Mouse (Mus musculus) v-Abl transformed pro-B cells (cell line): Measurements from ENCODE around the gene Mcam.

Experiments
- in situ Hi-C, 2 experiments: fragments of 400-800 bp; cut with MboI; formaldehyde crosslinking; loops; one replicate each; pipeline ENCODE4 v1.15.1; 2025; ENCODE audit not compliant: unreplicated experiment in 2 of 2

Gene Mcam

DNA sequence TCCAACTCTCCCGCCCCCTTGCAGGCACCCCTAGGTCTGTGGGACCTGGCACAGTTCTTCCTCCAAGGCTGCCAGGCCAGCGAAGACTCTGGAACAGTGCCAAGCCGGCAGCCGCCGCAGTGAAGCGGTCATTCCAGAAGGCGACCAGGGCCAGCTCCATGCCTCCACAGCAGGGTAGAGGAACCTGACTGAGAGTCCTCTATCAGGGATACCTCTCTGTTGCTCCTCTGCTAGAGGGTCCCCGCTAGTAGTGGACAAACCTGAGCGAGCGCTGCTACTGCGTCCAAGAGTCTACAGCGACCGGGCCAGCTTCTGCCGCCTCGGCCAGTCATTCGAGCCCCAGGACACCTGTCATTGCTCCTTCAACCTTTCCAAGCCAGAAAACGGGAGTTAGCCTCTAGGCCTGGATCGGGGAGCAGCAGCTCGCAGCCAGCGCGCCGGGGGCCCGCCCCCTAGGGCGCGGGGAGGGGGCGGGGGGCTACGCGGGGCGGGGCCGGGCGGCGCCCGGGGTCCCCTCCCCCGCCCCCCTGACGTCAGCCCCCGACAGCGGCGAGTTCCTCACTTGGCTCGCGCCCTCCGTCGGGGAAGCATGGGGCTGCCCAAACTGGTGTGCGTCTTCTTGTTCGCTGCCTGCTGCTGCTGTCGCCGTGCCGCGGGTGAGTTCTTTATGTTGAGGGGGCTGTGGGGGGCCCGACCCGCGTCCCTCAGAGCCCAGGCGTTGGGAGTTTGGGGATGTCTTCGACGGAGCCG is at the start of gene Mcam:
Mcam (plus strand) TSS at position 369 of the 750 bp plus-strand sequence.
- in situ Hi-C loops, result no loop called here

DNA sequence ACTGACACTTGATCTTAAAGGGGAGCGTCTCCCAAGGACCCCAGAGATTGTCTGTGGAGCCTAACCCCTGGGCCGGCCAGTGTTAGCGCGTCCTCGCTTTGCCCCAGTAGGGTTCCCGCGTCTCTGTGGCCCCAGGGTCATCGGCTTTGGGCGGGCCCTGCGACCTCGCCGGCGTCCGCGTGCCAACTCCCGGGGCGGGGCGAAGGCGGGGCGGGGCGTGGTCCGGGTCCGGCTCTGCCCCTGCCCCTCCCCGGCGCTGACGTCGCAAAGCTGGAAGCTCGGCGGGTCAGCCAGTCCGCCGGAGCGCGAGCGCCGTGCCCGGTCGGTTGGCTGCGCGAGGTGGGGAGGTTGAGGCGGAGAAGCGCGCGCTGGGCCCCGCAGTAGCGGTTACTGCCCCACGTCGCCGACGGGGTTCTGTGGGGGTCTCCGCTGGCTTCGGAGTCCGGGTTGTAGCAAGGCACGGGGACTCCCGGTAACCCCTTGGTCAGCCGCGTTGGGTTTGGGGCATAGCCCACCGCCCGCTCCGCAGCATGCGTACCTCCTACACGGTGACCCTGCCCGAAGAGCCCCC is 49.5 kb upstream of the Mcam start:
- in situ Hi-C loops, result loop anchor here (25.0 kb wide), 1 partner anchor 747 kb away; no protein-coding TSS in a partner anchor

DNA sequence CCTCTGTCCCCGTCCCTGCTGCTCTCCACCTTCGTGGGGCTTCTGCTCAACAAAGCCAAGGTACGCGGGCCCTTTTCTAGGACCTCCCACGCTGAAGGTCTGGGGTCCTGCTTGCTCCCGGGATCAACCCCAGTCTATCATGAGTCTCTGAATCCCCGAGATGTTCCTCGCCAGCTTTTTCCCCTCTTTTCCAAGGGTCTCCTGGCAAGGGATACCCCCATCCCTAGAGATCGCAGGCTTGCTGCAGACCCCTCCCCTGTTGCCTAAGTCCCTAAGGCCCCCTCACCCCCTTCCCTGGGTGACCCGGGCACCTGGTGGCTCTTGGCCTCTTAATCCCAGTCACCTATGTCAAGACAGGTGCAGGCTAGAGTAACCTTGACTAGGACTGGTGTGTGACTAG is 49.0 kb upstream of the Mcam start:
- in situ Hi-C loops, result loop anchor here (25.0 kb wide), 1 partner anchor 748 kb away; no protein-coding TSS in a partner anchor

DNA sequence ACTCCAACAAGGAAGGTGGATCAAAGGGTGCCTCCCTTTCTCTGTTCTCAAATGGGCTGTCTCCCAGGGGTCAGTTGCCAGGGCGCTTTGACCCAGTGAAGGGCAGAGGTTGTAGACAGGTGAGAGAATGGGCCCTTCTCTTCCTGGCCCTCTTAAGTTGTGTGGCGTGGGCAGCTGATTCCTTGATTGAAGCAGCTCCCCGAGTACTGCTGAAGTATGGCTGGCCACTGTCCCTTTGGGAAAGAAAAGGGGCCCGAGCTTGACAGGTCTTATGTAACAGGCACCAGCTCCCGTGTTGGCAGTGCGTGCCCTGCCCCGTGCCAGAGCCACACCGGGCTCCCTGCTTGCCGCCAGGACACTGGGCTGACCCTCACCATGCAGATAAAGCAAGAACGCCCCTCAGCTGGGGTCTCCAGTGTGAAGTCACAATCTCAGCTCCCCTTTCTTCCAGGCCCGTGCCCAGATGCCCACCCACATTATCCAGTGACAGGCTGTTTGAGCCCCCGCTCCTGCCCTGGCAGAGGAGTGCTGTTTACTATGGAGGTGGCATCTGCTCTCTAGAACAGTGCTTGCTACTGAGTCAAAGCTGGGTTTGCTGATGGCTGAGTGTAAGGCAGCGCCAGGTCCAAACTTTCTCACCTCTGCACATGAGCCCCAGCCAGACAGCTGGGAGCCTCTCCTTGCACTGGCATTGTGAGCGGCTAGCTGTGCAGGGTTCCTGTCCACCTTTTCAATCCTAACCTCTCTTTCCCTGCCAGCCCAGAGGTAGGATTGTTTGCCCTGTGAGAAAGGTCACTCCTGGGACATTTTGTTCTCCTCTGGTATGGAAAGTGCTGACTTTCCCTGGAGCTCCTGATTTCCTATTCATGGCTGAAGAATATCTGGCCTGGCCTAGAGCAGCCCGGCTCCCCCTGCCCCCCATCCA is 48.3 kb upstream of the Mcam start:
- in situ Hi-C loops, result loop anchor here (25.0 kb wide), 1 partner anchor 749 kb away; no protein-coding TSS in a partner anchor

DNA sequence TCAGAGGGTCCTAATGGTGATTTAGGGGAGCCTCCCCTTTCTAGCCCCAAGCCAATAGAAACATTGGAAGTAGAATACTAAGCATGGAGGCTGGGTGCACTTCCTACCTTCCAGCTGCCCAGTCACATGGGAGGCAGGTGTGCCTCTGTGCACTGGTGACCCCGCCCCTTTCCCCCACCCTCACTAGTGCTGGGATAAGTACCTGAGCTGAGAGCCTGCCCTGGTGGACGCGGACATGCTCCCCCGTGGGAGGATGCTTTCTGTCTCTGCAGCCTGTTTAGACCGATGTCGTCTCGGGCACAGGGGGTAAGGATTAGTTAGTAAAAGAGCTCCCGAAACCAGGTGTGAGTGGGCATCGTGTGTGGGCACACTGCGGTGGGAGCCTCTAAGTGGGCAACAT is 47.3 kb upstream of the Mcam start:
- in situ Hi-C loops, result loop anchor here (25.0 kb wide), 1 partner anchor 750 kb away; no protein-coding TSS in a partner anchor

DNA sequence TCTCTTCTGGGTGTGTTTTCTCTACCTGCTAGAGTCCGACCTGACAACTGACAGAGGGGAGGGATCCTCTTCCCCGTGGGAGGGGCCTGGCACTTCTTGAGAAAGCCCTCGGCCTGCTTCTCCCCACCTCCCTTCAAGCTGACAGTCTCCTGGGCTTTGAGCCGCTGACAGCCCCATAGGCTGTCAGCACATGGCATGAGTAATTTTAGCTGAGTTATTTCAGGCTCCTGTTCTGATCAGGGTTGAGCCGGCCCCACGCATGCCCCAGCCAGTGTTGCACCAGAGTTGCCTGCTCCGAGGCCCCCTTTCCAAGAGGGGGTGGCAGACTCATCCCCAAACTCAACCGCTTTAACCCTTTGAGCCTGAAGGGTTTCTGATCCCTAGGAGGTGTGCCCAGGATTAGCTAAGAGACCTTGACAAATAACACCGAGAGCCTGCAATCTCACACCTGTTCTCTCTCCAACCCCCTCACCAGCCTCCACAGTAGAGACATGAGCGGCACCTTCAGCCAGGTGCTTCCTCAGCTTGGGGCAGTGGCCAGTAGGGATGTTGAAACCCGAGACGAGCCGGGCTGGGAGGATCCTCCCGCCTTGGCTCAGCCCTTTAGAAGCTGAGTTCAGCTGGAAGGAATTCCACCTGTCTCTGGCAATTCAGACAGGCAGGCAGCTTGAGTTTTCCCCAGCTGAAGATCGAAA is 46.4 kb upstream of the Mcam start:
- in situ Hi-C loops, result loop anchor here (25.0 kb wide), 1 partner anchor 751 kb away; no protein-coding TSS in a partner anchor

DNA sequence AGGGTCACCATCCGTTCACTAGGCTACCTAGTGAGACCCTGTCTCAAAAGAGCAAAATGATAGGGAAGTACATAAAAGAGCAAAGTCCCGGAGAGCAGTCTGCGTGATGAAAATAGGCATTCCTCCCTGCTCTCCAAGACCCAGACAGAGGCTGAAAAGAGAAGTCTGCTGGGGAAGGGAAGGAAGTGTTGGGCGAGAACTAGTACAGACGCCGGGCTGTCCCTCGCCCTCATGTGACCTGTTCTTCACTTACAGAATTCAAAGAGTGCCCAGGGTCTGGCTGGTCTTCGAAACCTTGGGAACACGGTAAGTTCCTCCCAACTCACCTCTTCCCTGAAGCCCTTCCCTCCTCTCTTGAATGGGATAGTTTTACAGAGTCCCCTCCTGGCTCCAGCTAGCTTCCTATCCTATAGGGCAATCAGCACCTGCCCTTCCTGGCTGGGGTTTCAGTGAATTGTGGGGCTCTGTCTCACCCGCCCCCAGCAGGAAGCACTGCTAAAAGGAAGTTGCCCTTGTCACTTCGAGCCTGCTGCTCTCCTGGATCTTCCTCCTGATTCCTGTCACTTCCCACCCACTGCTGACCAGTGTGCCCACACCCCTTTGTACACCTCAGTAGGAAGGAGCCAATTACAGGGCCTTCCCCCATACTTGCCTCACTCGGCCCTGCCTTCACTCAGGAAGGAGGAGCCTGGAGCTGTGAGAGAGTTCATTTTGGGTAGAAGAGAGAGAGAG is 45.2 kb upstream of the Mcam start:
- in situ Hi-C loops, result loop anchor here (25.0 kb wide), 1 partner anchor 752 kb away; no protein-coding TSS in a partner anchor

DNA sequence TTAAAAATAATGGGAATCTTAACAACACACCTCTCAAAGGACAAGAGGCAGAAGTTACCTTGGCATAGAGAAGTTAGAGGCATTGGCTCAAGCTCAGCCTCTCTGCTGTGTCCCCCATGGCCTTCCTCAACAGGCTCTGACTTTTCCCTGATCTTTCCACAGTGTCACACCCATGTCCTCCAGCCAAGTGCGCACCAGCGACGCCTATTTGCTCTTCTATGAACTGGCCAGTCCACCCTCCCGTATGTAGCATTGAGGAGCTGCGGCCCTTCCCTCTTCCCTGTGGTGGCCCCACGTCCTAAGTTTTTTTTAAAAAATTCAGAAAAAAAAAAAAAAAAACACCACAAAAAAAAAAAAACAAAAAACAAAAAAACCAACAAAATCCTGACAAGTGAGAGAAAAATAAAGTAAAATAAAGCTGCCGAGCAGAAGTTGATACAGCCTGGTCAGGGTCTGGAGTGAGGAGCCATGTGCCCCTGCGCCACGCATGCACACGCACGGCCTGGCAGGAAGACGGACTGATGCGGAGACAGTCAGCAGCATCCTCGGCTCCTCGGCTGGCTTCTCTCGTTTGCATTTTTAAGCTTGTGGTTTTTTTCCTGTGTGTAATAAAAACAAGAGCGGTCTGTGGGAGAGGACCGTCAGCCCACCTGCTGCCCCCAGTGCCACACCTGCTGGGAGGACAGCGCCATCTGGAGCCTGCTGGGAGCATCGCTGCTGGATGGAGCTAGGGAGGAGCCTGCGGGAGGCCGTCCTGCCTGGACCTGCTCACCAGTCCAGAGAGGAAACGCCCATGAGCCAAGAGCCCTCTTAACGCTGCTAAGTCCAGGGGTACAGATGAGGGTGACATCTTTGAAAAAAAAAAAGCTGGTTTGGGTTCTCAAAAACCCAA is 40.4 kb upstream of the Mcam start:
- in situ Hi-C loops, result loop anchor here (5.0 to 25.0 kb wide), 2 partner anchors 107 to 757 kb away; no protein-coding TSS in a partner anchor

DNA sequence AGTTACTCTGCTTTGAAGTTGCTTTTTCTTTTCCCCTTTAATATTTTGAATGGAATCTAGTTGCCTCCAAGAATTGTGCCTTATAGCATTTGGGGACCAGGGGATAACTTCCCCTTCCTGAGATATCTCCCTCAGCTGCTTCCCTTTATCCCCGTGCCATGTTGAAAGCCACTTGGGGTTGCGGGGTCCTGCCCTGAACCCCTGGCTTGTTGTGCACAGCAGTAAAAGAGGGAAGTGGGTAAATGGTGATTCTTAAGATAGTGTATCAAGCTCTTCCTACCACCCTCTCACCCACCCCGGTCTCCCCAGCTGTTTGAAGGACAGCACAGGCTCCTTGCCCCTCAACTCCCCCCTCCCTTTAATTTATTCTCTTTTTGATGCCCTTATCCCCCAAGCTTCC is 39.5 kb upstream of the Mcam start:
- in situ Hi-C loops, result loop anchor here (5.0 to 25.0 kb wide), 2 partner anchors 107 to 757 kb away; no protein-coding TSS in a partner anchor

DNA sequence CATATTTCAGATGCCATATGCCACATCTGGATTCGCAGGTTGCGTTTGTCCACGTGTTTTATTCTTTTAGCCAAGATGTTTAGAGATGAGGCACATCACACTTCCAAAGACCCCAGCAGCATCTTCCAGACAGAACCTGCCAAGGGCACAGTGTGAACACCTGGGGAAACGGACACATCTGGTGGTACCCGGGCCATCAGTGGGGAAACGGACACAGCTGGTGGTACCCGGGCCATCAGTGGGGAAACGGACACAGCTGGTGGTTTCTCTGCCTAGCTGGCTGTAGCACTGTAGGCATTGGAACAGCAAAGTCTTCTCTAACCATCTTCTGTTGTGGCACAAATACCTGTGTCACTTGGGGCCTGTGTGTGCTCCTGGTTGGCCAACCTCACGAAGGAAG is 38.5 kb upstream of the Mcam start:
- in situ Hi-C loops, result loop anchor here (25.0 kb wide), 1 partner anchor 758 kb away; no protein-coding TSS in a partner anchor

DNA sequence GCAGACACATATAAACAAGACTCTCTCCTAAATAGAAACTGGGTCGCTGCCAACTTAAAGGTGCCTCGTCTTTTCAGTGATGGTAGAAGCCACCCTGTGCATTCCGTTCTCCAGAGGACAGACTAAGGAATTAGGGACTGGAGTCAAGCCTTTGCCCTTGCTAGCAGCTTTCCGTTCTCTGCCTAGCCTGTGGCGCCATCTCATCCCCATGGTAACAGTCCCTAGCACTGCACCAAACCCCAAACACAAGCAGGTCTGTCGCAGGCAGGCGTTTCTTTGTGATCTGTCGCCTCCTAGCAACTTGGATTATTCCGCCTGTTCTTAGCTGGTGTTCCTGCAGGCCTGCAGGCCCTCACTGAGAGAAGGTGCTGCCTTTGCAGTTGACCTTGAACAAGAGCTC is 37.7 kb upstream of the Mcam start:
- in situ Hi-C loops, result loop anchor here (25.0 kb wide), 1 partner anchor 759 kb away; no protein-coding TSS in a partner anchor

DNA sequence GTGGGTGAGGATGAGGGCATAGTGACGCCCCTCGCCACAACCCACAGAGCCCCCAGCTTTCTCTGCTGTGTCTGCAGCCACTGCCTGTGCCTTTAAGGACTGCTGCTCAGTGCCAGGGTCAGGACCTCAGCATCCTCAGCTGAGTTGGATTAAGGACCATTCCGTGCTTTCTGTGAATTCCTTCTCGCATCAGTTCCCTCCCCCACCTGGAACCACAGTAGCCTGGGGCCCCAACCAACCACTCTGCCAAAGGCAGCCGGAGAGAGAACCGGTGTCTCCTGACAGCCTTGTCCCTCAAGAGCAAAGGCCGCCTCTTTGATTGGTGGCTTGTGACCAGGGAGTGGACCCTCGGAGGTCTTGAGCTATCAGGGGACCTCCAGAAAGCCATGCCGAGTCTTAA is 32.8 kb upstream of the Mcam start, which contains the start of gene Mfrp:
Mfrp (plus strand) TSS at position 240 of the 400 bp plus-strand sequence.
- in situ Hi-C loops, result no loop called here

DNA sequence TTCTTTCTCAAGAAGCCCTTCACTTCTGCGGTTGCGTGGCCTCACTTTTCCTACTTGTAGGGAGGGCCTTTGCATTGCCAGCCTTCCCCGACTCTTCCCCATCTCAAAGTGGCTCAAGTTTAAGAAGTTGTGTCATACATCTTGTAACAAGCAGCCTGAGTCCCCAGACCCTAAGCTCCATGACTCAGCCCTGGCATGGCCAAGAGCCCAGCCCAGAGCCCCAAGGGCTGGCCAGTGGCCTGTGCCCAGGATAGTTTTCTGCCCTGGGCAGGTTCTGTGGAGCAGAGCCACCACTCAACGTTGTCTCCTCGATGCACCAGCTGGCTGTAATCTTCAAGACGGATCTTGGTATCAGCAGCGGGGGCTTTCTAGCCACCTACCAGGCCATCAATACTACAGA is 29.4 kb upstream of the Mcam start:
- in situ Hi-C loops, result no loop called here

DNA sequence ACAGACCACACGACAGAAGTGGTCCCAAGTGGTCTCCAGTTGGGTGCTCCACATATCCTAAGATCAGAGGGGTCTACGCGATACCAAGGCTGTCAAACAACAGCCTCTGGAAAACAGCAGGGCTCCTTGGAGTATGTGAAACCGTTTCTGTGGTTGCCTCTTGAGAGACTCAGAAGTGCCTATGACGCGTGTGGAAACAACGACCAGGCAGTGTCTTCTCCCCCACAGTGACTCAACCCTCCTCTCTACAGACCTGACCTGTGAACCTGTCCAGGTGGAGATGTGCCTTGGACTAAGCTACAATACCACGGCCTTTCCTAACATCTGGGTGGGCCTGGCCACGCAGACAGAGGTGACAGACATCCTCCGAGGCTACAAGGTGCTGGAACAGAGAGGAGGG is 28.5 kb upstream of the Mcam start:
- in situ Hi-C loops, result no loop called here

DNA sequence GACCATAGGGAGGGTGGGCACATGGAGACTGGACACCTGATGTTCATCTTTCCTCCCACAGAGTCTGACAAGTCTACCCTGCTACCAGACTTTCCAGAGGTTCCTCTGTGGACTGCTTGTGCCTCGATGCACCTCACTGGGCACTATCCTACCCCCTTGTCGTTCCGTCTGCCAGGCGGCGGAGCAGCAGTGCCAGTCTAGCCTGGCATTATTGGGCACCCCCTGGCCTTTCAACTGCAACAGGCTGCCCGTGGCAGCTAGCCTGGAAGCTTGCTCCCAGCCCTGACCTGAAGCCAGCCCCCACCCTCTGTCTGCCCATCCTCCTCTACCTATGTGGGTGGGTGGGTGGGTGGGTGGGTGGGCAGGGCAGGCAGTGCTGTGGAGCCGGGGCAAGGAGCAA is 28.1 kb upstream of the Mcam start:
- in situ Hi-C loops, result no loop called here

DNA sequence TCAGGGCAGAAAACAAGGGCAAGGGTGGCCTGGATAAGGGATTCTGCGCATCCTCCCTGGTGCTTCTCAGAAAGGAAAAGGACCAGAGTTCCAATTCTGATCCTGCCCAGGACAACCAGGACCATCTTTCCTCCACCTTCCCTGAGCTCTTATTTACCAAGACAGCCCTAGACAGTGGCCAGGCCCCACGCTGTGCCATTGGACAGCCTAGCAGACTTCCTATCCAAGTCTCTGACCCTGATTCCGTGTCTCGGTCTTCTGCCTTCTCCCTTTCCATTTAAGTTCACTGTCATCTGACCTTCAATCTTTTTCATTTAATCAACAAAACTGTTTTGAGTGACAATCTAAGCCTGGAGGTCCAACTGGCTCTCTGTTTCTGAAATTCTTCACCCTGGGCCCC is 27.7 kb upstream of the Mcam start:
- in situ Hi-C loops, result no loop called here

DNA sequence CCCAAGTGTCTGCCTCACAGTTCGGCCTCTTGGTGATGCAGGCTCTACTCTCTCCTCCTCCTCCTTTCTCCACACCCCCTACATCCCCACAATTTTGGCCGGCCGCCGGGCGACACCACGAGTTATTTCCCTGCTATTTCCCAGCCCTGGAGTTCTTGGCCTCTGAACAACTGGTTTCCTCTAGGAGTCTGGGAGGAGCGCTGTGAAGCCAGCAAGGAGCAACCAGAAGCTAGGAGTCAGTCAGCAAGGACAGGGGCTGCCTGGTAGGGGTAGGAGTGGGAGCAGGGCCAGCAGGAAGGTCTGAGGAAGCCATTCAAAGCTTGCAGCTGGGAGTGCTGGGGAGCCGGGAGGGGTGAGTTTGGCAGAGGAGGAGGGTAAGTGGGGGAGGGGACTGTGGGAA is 27.2 kb upstream of the Mcam start, which contains the start of gene C1qtnf5:
C1qtnf5 (plus strand) TSS at position 136 of the 400 bp plus-strand sequence.
- in situ Hi-C loops, result no loop called here

DNA sequence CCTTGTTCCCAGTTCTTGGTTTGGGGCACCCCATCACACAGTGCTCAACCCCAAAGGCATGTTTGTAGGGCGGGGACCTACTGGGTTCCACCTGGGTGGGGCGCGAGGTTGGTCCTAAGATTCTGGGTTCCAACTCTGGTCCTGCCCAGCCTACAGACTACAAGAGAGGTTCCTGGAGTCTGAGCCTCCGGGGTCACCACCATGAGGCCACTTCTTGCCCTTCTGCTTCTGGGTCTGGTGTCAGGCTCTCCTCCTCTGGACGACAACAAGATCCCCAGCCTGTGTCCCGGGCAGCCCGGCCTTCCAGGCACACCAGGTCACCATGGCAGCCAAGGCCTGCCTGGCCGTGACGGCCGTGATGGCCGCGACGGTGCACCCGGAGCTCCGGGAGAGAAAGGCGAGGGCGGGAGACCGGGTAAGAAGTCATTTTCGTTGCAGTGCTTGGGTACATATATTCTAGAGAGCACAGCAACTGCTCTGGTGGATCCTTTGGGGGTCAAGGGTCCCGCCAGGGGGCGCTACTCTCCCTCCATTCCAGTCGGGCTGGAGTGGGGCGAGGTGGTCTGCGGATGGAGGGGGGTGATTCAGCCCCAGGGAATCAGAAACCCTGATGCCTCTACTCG is 26.6 kb upstream of the Mcam start:
- in situ Hi-C loops, result no loop called here
